Mouse (Mus musculus) Patski (cell line): ENCODE results near the gene Wdr20. TPM values are rescaled to one million over a fixed set of nuclear protein-coding genes. Genes with fewer than 3 reads are reported as not detected.
"Not testable (repeated sequence)": the region's sequence is repeated elsewhere in the genome, so short reads cannot be mapped to it uniquely, and the experiment has no call there.

Experiments used
- ATAC-seq: fragments of 100-300 bp; one replicate; pipeline ENCODE4 v1.8.0; 2021
- CTCF ChIA-PET: fragments of 350-600 bp; sonication (Branson Sonifier 250); formaldehyde crosslinking; loops from one replicate; lab custom pipeline; 2022; ENCODE audit warnings: inconsistent platforms; lab: Charles Lee
- POLR2A ChIA-PET: fragments of 350-600 bp; sonication (Branson Sonifier 250); formaldehyde crosslinking; loops from one replicate; lab custom pipeline; 2022; ENCODE audit warnings: antibody characterized with exemption, inconsistent platforms; lab: Charles Lee
- DNase-seq: peaks from one replicate; pipeline ENCODE4 v3.0.0-alpha.2; 2011; ENCODE audit warnings: low read depth, low spot score
- H3K27me3 ChIP-seq: fragments of 371-371 bp; one replicate; pipeline ENCODE4 v1.5.1; 2021
- CTCF ChIP-seq: fragments of 100-300 bp; IDR thresholded peaks from one replicate; pipeline ENCODE4 v1.5.1; 2021
- in situ Hi-C: fragments of 300-500 bp; cut with MboI; formaldehyde crosslinking; loops from 3 replicates; pipeline ENCODE4 v1.11.1; 2018; ENCODE audit warnings: low pct_unique_long_range_greater_than_20kb, mixed read lengths
- polyA plus RNA-seq: library from polyadenylated mRNA; unstranded; gene quantifications from one replicate; pipeline ENCODE4 v1.2.3, GENCODE M21; 2021

Gene Wdr20
- 30.2 TPM for polyA plus RNA-seq

DNA sequence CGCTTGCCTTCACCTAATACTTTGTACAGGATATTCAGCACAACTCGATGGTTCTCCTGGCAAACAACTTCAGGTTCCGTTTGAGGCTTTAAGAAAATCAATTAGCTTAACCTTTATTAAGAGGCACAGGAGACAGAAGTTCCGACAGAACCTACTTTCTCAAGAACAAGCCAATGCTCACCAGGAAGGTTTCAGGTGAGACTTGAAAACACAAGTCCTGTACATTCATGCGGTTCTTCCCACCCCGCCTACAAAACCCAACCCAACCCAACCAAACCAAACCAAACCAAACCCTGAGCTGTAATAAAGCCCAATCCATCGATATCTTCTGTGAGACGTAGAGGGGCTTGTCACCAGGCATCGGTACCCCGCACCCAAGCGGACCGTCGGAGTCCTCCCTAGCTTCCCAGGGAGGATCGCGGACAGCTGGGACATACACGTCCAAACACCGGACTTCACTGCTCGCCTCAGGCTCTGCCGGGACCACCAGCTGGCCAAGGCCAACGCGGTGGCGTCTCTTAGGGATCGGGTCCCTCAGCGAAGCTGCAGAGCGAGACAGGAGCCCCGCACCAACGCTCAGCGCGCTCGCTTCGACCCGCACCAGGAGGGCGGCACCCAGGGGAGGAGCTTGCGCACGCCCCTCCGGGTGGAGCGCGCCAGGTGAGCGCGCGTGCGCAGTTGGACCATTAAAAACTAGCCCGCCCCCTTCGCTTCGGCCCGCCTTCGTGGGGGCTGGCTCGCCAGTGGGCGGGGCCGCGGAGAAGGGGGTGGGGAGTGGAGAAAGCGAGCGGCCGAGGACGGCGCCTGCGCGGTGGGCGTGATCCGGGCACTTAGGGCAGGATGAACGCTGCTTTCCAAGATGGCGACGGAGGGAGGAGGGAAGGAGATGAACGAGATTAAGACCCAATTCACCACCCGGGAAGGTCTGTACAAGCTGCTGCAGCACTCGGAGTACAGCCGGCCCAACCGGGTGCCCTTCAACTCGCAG lies at the start of gene Wdr20:
Wdr20 (plus strand) TSS at position 775 of the 988 bp plus-strand sequence.
- ChIA-PET POLR2A (interaction anchor here (0.7 to 1.5 kb wide), 6 partner anchors 32 to 72 kb away, joined by 3 to 4 read pairs (median 3); partner anchors contain the start of gene Hsp90aa1), CTCF (interaction anchor here (0.9 to 1.9 kb wide), 3 partner anchors 34 to 106 kb away, joined by 3 to 4 read pairs (median 3); partner anchors contain the start of genes Hsp90aa1 and Mok)
- H3K27me3 ChIP-seq, result no peaks in the 10 kb centered on the region
- DNase-seq, result peak; percentile 56
- TF ChIP-seq CTCF, result no peak
- in situ Hi-C loops, result loop anchor here (10.0 kb wide), 1 partner anchor 107 kb away; the partner anchor contains the start of gene Mok
- peak; percentile 75 for ATAC-seq

DNA sequence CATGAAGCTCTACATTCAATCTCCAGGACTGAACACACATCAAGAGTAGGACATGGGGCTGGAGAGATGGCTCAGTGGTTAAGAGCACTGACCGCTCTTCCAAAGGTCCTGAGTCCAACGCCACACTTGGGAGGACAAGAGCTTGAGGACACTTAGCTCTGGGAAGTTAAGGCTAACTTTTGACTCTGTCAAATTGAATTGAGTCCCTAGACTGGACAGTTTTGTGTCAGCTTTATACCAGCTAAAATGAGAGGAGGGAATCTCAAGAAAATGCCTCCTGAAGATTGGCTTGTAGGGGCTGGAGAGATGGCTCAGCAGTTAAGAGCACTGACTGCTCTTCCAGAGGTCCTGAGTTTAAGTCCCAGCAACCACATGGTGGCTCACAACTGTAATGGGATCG lies 48.8 kb upstream of the Wdr20 start:
- ChIA-PET CTCF (interaction anchor here (1.4 kb wide), 1 partner anchor 10 kb away, joined by 3 read pairs; no protein-coding TSS in a partner anchor), POLR2A (interaction anchor here (0.6 kb wide), 2 partner anchors 29 to 82 kb away, joined by 3 read pairs; no protein-coding TSS in a partner anchor)
- ATAC-seq, result not testable (repeated sequence)

DNA sequence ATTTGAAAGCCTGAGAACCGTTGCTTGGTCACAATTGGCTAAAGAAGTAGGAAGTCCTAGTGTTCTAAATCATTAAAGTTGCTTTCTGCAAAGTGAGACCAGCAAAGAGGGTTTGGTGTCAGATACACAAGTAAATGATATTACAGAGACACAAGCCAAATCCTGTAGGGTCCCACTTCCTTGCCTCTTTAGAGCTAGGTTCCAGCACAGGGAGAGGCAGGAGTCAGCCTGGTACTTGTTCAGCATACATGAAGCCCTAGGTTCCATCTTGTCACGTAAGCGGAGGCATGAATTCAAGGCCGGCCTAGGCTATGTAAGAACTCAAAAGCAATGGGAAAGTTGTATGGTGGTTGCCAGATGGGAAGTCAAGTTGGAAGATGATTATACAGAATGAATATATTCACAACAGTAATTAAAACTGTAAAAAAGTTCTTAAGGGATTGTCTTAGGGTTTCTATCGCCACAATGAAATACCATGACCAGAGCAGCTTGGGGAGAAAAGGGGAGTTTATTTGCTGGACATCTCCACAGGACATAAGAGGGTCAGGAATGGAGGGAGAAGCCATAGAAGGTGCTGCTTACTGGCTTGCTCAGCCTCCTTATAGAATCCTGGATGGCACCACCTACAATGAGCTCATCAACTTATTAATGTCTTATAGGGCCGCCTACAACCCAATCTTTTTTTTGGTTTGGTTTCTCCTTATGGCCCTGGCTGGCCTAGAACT lies 47.7 kb upstream of the Wdr20 start:
- no peak for ATAC-seq
- ChIA-PET CTCF (no interaction called here), POLR2A (no interaction called here)
- no peak for TF ChIP-seq CTCF
- H3K27me3 ChIP-seq, result no peaks in the 10 kb centered on the region
- DNase-seq, result no peak
- in situ Hi-C loops, result loop anchor here (10.0 kb wide), 1 partner anchor 155 kb away; the partner anchor contains the start of gene Mok

More for the DNA sequence above, 48.8 kb upstream of the Wdr20 start:
- DNase-seq, H3K27me3 ChIP-seq: not testable (repeated sequence)
- in situ Hi-C loops, result loop anchor here (10.0 kb wide), 1 partner anchor 156 kb away; the partner anchor contains the start of gene Mok

DNA sequence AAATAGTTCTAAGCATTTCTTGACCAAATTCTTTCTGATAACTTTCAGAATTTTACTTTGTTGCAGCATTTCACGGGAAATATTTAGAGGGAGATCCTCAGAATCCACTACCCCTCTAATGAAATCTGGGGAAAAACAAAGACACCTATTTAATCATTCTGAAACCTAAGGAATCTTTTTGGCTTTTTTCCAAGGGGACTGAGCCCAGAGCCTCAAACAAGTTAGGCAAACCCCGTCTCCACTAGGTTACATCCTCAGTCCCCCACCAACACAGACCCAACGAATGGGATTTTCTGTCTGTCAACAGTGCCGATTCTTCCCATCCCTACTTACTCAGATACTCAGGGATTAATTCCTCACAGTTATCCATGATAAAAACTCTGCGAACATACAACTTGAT lies 44.4 kb upstream of the Wdr20 start:
- H3K27me3 ChIP-seq, ATAC-seq, DNase-seq, CTCF ChIA-PET, in situ Hi-C loops, POLR2A ChIA-PET: not testable (repeated sequence)

DNA sequence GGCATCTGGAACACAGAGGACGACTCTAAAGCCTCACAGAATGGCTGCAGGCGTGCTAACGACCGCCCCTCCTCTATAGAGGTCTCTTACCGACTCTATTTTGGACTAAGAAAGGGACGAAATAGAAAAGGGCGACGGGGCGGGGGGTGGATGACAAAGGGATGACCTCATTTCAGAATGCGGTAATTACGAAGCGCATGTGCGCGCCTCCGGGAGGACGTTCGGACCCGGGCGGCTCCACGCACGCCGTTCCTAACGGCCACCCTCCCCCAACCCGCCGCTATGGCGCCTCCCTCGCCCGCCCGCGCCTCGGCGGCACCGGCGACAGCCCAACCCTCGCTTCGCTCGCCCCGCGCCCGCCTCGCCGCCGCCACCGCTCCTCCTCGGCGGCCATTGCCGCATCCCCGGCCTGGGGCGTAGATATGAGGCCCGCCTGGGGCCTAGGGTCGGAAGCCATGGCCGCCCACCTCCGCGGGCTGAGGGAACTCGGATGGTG lies 42.0 kb upstream of the Wdr20 start:
- POLR2A ChIA-PET, result interaction anchor here (0.6 kb wide), 1 partner anchor 42 kb away, joined by 3 read pairs; the partner anchor contains the start of gene Wdr20
- ATAC-seq (peak; percentile 45), DNase-seq (no peak)
- no peaks in the 10 kb centered on the region for H3K27me3 ChIP-seq
- TF ChIP-seq CTCF, result no peak
- in situ Hi-C loops, result no loop called here
- CTCF ChIA-PET, result no interaction called here

DNA sequence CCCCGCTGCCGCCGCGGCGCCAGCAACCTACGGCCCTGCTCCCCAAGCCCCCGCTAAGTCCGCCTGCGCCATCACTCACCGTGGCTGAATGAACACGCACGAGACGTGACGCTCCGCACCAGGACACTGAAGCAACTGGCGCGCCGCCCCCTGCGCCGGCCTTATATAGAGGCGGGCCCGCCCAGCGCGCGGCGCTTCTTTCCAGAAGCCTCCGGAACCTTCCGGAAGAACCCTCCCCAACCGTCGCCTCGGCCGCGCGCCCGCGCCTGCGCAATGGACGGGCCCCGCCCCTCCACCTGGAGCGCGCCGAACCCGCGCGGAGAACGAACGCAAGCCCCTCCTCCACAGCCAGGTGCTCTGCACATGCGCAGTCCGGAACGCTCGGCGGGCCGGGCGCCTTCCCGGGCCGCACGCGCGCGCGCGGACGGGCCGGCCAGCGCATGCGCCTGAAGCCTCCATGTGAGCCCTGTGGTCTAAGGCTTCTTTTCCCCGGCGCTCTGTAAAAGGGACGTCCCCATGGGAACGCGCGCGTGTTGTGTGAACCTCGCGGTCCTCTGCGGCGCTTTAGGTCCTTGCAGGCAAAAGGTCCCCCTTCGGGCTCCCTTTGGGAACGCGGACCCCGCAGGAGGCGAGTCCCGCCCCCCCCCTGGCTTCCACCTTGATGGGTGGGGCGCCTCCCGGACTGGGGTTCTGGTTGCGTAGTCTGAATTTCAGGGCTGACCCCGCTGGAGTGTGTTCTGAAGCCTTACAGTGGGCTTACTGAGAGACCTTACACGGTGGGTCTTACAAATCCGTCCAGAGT lies 41.4 kb upstream of the Wdr20 start:
- ChIA-PET POLR2A (no interaction called here), CTCF (no interaction called here)
- H3K27me3 ChIP-seq, result no peaks in the 10 kb centered on the region
- DNase-seq (peak; percentile 73), ATAC-seq (peak; percentile 85)
- in situ Hi-C loops, result no loop called here
- TF ChIP-seq CTCF, result no peak

DNA sequence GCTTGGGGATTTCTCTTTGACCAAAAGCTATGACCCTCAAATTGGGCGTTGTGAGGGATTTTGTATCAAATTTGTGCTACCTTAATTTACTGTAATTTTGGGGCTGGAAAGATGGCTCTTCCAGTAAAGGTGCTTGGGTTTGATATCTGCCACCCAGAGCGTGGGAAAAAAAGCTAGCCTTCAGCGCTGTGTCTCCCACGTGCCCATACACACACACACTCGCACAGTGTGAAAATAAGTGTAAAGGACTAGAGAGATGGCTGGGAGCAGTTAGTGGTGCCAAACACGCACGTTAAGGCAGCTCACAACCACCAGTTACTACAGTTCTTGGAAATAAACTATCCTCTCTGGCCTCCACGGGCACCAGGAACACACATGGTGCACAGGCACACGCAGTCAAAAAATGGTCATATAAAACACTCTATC lies 40.8 kb upstream of the Wdr20 start:
- POLR2A ChIA-PET, result interaction anchor here (1.2 kb wide), 1 partner anchor 96 kb away, joined by 3 read pairs; the partner anchor contains the start of gene Dync1h1
- H3K27me3 ChIP-seq, result no peaks in the 10 kb centered on the region
- in situ Hi-C loops, result no loop called here
- TF ChIP-seq CTCF, result no peak
- CTCF ChIA-PET, result interaction anchor here (0.8 to 1.0 kb wide), 2 partner anchors 43 to 98 kb away, joined by 3 read pairs; no protein-coding TSS in a partner anchor
- no peak for DNase-seq
- ATAC-seq, result no peak

DNA sequence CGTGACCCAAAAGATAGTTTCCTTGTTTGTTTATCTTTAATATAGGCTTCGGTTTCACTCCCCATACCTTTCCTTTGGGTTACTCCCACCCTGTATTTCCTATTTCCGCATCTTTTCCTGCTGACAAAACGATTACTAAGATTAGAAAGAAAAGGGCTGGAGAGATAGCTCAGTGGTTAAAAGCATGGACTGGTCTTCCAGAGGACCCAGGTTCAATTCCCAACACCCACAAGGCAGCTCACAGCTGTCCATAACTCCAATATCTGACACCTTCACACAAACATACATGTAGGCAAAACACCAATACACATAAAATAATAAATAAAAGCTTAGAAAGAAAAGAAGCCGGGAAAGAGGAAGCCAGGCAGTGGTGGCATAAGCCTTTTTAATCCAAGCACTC lies 40.3 kb upstream of the Wdr20 start:
- POLR2A ChIA-PET, result interaction anchor here (1.2 kb wide), 1 partner anchor 97 kb away, joined by 3 read pairs; the partner anchor contains the start of gene Dync1h1
- ATAC-seq, result no peak
- in situ Hi-C loops, result no loop called here
- CTCF ChIA-PET, result interaction anchor here (0.8 to 1.0 kb wide), 2 partner anchors 42 to 99 kb away, joined by 3 read pairs; no protein-coding TSS in a partner anchor
- DNase-seq, result no peak
- no peaks in the 10 kb centered on the region for H3K27me3 ChIP-seq
- TF ChIP-seq CTCF, result no peak

DNA sequence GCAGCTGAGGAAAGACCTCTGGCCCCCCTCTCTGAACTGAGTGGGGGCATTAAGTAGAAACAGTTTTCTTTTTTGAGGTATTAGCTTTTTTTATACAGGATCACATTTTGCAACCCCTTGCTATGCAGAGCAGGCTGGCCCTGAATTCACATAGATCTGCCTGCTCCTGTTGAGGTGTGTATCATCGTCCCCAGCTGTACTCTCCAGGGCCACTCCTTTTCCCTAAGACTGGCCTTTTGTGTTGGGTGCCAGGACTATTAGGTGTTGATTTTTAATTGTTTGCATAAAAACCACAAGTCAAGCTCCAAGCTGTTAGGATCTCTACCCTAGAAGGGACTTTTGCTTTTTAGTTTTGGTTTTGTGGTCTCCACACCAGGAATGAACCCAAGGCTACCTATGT lies 39.7 kb upstream of the Wdr20 start:
- ChIA-PET CTCF (interaction anchor here (0.8 to 1.0 kb wide), 2 partner anchors 24 to 42 kb away, joined by 3 to 4 read pairs; no protein-coding TSS in a partner anchor), POLR2A (interaction anchor here (1.2 kb wide), 1 partner anchor 97 kb away, joined by 3 read pairs; the partner anchor contains the start of gene Dync1h1)
- TF ChIP-seq CTCF, result no peak
- in situ Hi-C loops, result no loop called here
- H3K27me3 ChIP-seq, result no peaks in the 10 kb centered on the region
- DNase-seq (no peak), ATAC-seq (no peak)
